Mouse (Mus musculus) cerebellum, adult 2 months (tissue): Measurements from ENCODE around the gene Col7a1.

Experiments
- CTCF ChIP-seq: fragments of 200-500 bp; IDR thresholded peaks from 2 replicates; pipeline ENCODE4 v1.5.1; 2011; ENCODE audit warnings: low read depth, mild to moderate bottlenecking, control low read depth, low read length, moderate library complexity, borderline replicate concordance; ENCODE audit not compliant: insufficient read depth
- POLR2A ChIP-seq: fragments of 200-500 bp; IDR thresholded peaks from 2 replicates; pipeline ENCODE4 v1.6.1; 2011; ENCODE audit warnings: low read length, control low read depth, borderline replicate concordance; ENCODE audit not compliant: insufficient read depth

- no peak for TF ChIP-seq CTCF
- no peak for TF ChIP-seq POLR2A
These were observed 37.1 kb downstream of the Col7a1 start for GRCm38 (mm10) chr9:108990462-108990820.
